Mouse (Mus musculus): ENCODE results near the gene Chkb.

The Chkb gene

DNA sequence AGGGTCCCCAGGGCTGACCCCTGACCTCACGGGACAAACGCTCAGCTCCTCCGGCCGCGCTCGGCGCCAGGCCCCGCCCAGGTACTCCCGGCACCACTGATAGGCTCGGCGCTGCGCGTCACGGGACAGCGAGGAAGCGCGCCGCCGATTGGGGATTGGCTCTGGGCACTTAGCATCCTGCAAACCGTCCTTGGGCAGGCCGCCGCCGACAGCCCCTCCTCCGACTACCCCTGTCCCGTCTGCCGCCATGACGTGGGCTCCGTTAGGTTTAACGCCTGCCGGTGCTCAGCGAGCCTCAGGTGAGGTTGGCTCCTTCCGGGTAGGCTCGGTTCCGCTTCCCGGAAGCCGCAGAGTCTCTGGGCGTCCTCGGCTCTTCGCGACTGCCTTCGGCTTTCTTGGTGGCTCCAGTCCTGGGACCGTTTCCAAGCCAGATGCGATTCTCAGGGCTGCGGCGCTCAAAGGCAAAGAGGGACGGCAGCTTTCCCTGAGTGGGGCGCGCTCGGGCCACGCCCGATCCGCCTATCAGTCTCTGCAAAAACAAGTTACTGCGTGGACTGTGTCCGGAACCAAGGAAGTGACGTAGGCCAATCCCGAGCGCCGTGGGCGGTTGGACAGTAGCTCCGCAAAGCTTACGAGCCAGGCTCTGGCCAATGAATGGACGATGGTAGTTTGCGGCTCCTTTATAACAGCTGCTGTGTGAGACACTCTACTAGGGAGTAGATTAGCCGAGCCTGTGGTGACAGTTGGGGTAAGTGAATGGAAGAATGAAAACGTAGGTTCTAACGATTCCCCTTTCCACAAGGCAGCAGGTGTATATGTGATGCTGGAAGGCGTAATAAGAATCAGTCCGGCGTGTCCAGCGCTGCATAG, at the start of gene Chkb, which contains the start of the genes C730034F03Rik and Gm44502:
Chkb (minus strand) TSS at position 557 of the 870 bp plus-strand sequence.
C730034F03Rik (plus strand) TSS at position 238 of the 870 bp plus-strand sequence.
Gm44502 (minus strand) TSS at position 345 of the 870 bp plus-strand sequence.
- DNase-seq (ENCODE audit: low spot score): peak; percentile 95

GRCm38 (mm10) chr15:89478622-89479021, 48.9 kb upstream of the Chkb start:
- DNase-seq (ENCODE audit: low spot score): no peak

- DNase-seq (ENCODE audit: low spot score): no peak
Measured at GRCm38 (mm10) chr15:89477806-89478205, 48.1 kb upstream of the Chkb start.

DNA sequence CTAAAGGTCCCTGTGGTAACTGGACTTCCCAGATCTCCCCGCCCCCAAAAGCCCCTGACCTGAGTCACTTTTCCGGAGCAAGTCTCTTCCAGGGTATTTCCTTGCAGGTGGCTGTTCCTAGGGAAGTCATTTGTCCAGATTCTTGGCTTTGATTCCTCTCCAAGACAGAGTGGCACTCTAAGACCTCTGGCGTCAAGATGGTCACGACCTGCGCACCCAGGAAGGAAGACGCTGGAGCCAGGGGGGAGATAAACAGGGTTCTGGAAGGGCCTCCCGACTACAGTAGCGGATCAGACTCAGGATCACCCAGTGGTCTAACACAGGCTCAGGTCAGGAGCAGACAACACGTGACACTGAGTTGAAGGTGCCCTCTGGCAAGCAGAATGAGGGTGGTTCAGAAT, 47.4 kb upstream of the Chkb start, which contains the start of gene Arsa:
Arsa (minus strand) TSS at position 335 of the 401 bp plus-strand sequence.
- no peak for DNase-seq (ENCODE audit: low spot score)

- DNase-seq (ENCODE audit: low spot score): no peak
Measured at GRCm38 (mm10) chr15:89476475-89476815, 46.7 kb upstream of the Chkb start.

- peak; percentile 94 for DNase-seq (ENCODE audit: low spot score)
Measured at GRCm38 (mm10) chr15:89475611-89476474, 46.1 kb upstream of the Chkb start.

DNA sequence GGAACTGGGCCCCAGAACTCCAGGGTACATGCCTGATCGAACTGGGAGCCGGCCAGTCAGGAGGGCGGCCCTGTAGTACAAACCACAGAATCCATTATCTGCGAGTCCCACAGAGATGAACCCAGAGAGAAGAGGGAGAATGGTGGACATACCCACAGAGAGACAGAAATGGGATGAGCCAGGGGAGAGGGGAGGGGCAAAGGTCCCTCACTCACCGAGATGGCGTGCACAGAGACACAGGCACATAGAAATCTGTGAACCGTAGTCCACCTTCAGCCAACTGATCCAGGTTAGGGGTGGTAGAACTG, 45.5 kb upstream of the Chkb start:
- DNase-seq (ENCODE audit: low spot score): no peak

- DNase-seq (ENCODE audit: low spot score): no peak
Measured at GRCm38 (mm10) chr15:89474596-89475292, 45.0 kb upstream of the Chkb start.

- no peak for DNase-seq (ENCODE audit: low spot score)
Measured at GRCm38 (mm10) chr15:89473921-89474320, 44.2 kb upstream of the Chkb start.

DNA sequence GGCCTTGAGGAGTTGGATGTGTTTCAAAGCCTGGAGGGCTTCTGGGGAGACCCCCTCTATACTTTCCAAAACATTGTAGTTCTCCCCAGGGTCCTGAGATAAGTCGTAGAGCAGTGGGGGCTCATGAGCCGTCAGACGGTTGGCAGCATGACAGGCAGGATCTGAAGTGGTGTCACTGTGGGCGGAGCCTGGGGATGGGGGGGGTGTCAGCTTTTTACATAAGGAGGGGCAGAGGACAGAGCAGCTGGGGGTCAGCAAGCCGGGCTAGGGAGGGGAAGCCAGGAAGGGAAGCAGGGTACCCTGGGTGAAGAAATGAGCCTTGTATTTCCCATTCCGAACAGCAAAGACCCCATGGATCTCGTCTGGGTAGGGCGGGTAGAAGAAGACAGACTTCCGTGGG, 43.7 kb upstream of the Chkb start:
- DNase-seq (ENCODE audit: low spot score): no peak

DNA sequence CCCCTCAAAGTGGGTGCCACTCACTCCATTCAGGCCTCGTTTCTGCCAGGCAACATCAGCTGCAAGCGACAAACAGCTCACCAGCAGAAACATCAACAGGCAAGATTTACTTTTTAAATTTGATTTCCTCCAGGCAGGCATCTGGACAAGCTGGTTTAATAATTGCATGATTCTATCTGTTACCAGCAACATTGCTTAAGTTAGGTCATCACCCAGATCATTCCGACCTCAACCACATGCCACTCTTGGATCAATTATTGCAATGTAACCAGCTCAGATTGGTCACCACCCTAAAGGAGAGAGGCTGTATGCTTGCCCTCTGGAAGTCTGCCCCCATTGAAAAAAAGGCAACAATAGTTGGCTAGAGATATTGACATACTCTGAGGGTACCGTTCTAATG, 41.8 kb upstream of the Chkb start:
- DNase-seq (ENCODE audit: low spot score): no peak

DNA sequence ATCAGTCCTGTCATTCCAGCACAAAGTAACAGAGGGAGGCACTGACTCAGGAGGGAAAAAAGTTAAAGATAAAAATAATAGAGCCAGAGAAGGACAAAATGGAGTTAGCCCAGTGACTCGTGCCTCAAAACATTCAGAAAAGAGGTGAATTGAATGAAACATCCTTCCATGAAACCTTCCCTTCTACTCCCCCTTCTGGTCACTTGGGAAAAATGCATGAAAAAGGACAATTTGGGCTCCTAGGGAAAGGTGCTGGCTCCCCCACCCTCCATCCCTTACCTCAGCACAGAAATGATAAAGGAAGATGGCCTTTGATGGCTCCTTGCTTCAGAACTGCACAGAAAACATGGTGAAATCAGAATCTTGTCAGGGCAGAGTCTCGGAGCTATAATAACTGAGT, 38.9 kb upstream of the Chkb start:
- DNase-seq (ENCODE audit: low spot score): peak; percentile 60

DNA sequence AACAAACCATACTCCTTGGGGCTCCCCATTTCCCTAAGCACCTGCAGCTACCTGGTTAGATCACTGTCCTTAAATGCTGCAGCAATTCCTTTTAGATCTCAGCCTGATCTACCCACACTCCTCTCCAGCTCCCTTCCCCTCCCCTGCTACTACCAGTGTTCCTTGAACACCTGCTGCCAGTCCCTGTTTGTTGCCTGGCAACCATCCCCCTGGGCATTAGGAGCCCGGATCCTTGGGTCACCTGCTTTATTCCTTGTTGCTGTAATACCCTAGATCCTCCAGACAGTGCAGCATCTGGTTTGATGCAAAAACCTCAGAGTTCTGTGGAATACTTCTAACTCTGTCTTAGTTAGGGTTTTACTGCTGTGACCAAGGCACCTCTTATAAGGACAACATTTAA, 35.3 kb upstream of the Chkb start:
- no peak for DNase-seq (ENCODE audit: low spot score)

DNA sequence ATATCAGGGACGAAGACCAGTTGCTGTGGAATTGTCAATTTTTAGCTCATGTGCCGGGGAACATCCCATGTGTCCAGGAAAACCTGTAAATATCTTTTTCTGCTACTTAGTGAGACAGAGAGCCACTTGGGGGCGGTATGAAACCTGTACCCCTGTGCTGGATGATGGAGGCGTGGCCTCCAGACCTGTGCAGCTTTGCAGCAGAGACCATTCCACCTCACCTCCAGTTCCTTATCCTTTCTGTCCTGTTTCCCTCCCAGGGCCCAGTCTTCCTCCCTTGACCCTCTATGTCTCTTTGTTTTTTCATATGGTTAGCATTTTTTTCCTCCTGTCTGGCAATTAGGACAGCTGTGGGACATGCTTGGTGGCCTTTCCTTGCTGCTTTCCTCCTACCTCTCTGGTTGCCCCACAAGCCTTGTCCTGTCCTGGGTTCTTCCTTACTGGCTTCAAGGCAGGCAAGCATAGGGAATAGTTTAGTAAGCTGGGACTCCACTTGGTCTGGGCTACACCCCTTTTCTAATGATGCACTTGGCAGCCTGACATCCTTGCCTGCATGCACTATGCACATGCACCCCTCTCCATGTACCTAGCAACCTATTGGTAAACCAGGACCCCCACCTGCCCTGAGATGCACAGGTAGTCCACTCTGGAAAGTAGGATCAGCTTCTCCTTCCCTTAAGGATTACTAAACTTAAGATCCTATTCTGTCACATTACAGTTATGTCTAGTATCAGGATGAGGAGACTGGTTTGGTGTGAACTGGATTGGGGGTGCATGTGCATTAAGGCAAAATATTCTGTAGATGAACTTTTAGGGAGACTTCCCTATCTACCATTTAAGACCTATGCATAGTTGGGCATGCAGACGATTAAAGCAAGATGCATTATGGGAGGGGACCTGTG, 33.9 kb upstream of the Chkb start:
- no peak for DNase-seq (ENCODE audit: low spot score)

DNA sequence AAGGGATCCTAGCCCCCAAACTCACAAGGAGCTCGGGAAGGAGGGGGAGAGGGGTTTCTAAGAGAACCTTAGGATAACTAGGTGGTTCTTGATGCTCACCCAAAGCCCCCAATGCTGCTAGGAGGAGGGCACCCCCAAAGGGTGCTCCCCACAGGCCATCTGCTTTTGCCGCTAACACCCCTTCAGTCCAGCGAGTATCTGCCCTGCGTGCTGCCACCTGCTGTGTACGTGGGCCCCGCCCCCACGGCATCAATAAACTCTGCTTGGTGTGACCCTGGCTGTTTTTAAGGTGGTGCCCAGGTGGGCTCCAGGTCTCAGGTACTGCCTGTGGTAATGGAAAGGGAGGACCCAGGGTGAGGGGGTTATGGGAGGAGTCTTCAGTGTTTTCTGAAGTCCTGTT, 32.5 kb upstream of the Chkb start:
- no peak for DNase-seq (ENCODE audit: low spot score)

- no peak for DNase-seq (ENCODE audit: low spot score)
Measured at GRCm38 (mm10) chr15:89461321-89461720, 31.6 kb upstream of the Chkb start.

- DNase-seq (ENCODE audit: low spot score): no peak
Measured at GRCm38 (mm10) chr15:89460298-89460697, 30.6 kb upstream of the Chkb start.

DNA sequence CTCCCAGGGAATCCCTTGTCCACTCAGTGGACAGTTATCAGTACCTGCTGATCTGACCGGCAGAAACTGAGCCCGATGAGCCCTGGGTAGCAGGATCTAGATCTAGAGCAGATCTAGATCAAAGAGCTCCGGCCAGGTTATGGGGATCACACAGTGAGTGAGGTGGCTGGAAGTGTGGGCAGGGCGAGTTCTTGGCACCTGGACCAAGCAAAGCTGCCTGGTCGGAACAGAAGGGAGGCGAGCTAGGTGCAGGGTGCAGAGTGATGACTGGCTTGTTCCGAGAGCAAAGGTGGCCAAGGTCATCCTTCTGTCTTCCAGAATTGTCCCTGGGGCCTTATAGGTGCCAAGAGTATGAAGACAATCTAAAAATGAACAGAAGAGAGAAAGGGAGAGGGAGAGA, 30.1 kb upstream of the Chkb start:
- DNase-seq (ENCODE audit: low spot score): no peak

DNA sequence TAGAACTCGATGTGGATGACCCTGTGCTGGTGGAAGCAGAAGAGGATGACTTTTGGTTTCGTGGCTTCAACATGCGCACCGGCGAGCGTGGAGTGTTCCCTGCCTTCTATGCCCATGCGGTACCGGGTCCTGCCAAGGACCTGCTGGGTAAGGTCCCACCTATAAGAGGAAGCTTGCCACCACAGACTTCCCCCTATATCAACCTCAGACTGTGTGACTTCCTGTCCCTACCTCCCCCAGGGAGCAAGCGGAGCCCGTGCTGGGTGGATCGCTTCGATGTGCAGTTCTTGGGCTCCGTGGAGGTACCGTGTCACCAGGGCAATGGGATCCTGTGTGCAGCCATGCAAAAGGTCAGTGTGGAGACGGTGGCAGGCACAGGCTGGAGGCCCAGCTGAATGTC, 29.2 kb upstream of the Chkb start:
- DNase-seq (ENCODE audit: low spot score): no peak

GRCm38 (mm10) chr15:89455642-89456041, 25.9 kb upstream of the Chkb start:
- no peak for DNase-seq (ENCODE audit: low spot score)

GRCm38 (mm10) chr15:89454857-89455256, 25.1 kb upstream of the Chkb start:
- DNase-seq (ENCODE audit: low spot score): no peak
